Mouse (Mus musculus) ES-E14 (cell line): ENCODE measurements around the gene Adam10. TPM values are rescaled to one million over a fixed set of nuclear protein-coding genes. Genes with fewer than 3 reads are reported as not detected.

Source experiments
- DNase-seq: peaks from one replicate; pipeline ENCODE4 v3.0.0-alpha.2; 2013; ENCODE audit warnings: low read depth, low spot score
- H3K27ac ChIP-seq: 2 replicates; pipeline ENCODE4 v1.5.1; 2012; ENCODE audit warnings: low read depth, mild to moderate bottlenecking, low read length, moderate library complexity, mixed read lengths; ENCODE audit not compliant: poor library complexity, insufficient read depth, severe bottlenecking
- H3K36me3 ChIP-seq: 2 replicates; pipeline ENCODE4 v1.6.1; 2012; ENCODE audit warnings: mild to moderate bottlenecking, low read length, moderate library complexity, mixed read lengths; ENCODE audit not compliant: control insufficient read depth, poor library complexity, insufficient read depth, severe bottlenecking
- H3K4me1 ChIP-seq, 2 experiments: fragments of 150-350 bp in 1 of 2; sonication (generic) in 1 of 2; 2 replicates each; pipeline ENCODE4 v1.6.1; 2012; ENCODE audit warnings: low read length in 2 of 2, mild to moderate bottlenecking in 1 of 2, mixed read lengths in 1 of 2; ENCODE audit not compliant: control insufficient read depth in 2 of 2, insufficient read depth in 2 of 2, poor library complexity in 1 of 2
- H3K4me3 ChIP-seq, 2 experiments: fragments of 150-350 bp in 1 of 2; sonication (generic) in 1 of 2; 2 replicates each; pipeline ENCODE4 v1.5.1; 2012; ENCODE audit warnings: low read length in 2 of 2, low read depth in 1 of 2, mild to moderate bottlenecking in 1 of 2, mixed read lengths in 1 of 2; ENCODE audit not compliant: insufficient read depth in 1 of 2, poor library complexity in 1 of 2, severe bottlenecking in 1 of 2
- H3K9ac ChIP-seq: 2 replicates; pipeline ENCODE4 v1.6.1; 2012; ENCODE audit warnings: low read depth, mild to moderate bottlenecking, low read length, mixed read lengths; ENCODE audit not compliant: poor library complexity, insufficient read depth, severe bottlenecking
- H3K9me3 ChIP-seq: fragments of 150-350 bp; sonication (generic); 2 replicates; pipeline ENCODE4 v1.6.1; 2012; ENCODE audit warnings: low read depth, mild to moderate bottlenecking, low read length; ENCODE audit not compliant: control insufficient read depth, insufficient read depth
- CHD2 ChIP-seq: IDR thresholded peaks from 2 replicates; pipeline ENCODE4 v1.6.1; 2014; ENCODE audit warnings: mild to moderate bottlenecking, low read depth, low read length, inconsistent platforms
- HCFC1 ChIP-seq: IDR thresholded peaks from 2 replicates; pipeline ENCODE4 v1.6.1; 2012; ENCODE audit warnings: low read length, inconsistent platforms, borderline replicate concordance; ENCODE audit not compliant: insufficient read depth
- MAFK ChIP-seq: IDR thresholded peaks from 2 replicates; pipeline ENCODE4 v1.6.1; 2014; ENCODE audit warnings: mild to moderate bottlenecking, low read depth, low read length, inconsistent platforms; ENCODE audit not compliant: insufficient read depth
- ZC3H11A ChIP-seq: IDR thresholded peaks from 2 replicates; pipeline ENCODE4 v1.6.1; 2012; ENCODE audit warnings: low read depth, mild to moderate bottlenecking, inconsistent platforms, low read length, borderline replicate concordance
- ZNF384 ChIP-seq: IDR thresholded peaks from 2 replicates; pipeline ENCODE4 v1.6.1; 2012; ENCODE audit warnings: low read depth, low read length, inconsistent platforms
- in situ Hi-C, 2 experiments: fragments of 600-800 bp; cut with MboI; formaldehyde crosslinking; loops; one replicate each; pipeline ENCODE4 v1.15.1; 2025; ENCODE audit warnings: low sequenced_read_pairs in 2 of 2, inconsistent platforms in 1 of 2; ENCODE audit not compliant: unreplicated experiment in 2 of 2
- total RNA-seq: library from RNA; depleted of rRNA; stranded (reverse); fragments of 300-350 nt; gene quantifications from 2 replicates; pipeline ENCODE4 v1.2.3, GENCODE M21; 2012

The Adam10 gene
- total RNA-seq, 1 experiment = 18.1 TPM

DNA sequence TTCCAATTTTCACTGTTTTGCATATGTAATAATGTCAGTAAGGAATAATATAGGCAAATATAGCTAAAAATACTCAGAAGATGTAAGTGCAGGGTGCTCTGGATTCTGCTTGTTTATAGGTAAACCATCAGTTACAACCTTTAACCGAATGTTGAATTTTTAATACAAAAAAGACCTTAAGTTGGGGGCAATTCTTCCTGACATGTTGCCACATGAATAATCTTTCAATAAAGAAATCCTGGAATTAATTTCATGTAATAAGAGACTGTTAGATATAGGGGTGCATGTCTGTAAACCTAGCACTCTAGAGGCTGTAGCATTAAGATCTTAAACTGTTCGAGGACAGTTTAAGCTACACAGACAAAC lies 23.1 kb upstream of the Adam10 start:
- Histone ChIP-seq H3K9me3 (no peaks in the 10 kb centered on the region), H3K4me1 (0 out of 4 replicates have a peak, but pooled peaks cover 0 to 2% of the 10 kb centered on the region in 2 experiments), H3K36me3 (no peaks in the 10 kb centered on the region), H3K9ac (no peak overlapping the region), H3K4me3 (peak overlapping the region in 1 of 2 experiments; percentile 85; a peak in 2 of 4 replicates), H3K27ac (no peak overlapping the region)
- DNase-seq = no peak
- in situ Hi-C loops = loop anchor here in 1 of 2 experiments (25.0 kb wide), 1 partner anchor 432 kb away; no protein-coding TSS in a partner anchor
- TF ChIP-seq ZC3H11A (no peak), HCFC1 (no peak), CHD2 (no peak), ZNF384 (no peak), MAFK (no peak)

GRCm38 (mm10) chr9:70656130-70657007 lies 22.4 kb upstream of the Adam10 start, which contains the start of gene Gm10642:
Gene Gm10642, plus strand, starts transcription at chr9:70656251.
- peak; percentile 66 for TF ChIP-seq ZNF384
- no peak for TF ChIP-seq HCFC1
- in situ Hi-C loops = loop anchor here in 1 of 2 experiments (25.0 kb wide), 1 partner anchor 431 kb away; no protein-coding TSS in a partner anchor
- no peak for DNase-seq
- Histone ChIP-seq H3K4me3 (peak within 1 kb of the TSS; percentile 85 to 88), H3K9me3 (no peaks in the 10 kb centered on the region), H3K9ac (peak within 1 kb of the TSS; percentile 65), H3K4me1 (0 out of 4 replicates have a peak, but pooled peaks cover 0 to 2% of the 10 kb centered on the region in 2 experiments), H3K27ac (no peak within 1 kb of the TSS), H3K36me3 (no peaks in the 10 kb centered on the region)

DNA sequence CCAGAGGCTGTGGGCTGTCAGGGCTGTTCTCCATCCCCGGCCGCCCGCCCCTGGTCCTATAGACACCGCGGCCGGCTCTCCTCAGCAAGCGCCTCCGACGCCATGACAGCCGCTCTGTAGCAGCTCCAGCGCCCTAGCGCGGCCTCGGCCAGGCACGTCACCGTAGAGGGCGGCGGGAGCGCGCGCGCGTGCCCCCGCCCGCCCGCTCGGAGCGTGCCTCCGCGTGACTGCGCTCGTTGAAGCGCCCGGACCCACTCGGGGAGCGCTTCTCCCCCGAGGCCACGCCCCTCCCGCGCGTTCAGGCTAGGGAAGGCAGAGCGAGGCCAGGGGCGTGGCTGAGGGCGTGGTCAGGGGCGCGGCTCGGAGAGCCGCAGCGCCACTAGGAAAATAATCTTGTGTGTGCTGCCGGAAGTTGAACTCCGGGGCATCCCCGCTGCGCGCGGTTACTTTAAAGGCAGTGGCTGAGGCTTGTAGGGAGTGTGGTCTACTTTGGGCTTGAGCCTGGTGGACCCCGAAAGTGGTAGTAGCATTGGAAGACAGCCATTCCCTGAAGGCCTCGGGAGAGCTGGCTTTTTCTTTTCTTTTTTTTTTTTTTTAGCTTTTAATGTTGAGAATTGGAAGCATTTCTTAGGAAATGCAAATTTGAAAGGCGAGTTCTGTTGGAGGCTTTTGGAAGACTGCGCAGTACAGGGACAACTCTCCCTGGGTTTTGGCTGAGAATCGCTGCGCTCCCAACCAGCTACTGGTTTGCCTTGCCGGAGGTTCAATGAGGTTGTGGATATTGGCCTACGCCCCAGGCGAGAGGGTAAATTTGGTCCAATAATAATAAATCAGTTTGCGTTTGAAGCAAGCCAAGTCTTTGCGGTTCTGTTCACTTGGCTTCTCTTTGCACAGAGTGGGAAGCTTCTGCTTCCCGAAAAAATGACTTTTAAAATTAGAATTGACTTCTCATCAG lies 21.5 kb upstream of the Adam10 start, which contains the start of gene Mindy2:
Gene Mindy2 (minus strand): TSS at position 162 of the 955 bp plus-strand sequence.
- TF ChIP-seq ZC3H11A (no peak), CHD2 (no peak), ZNF384 (peak; percentile 80), HCFC1 (no peak), MAFK (no peak)
- Histone ChIP-seq H3K36me3 (no peaks in the 10 kb centered on the region), H3K9ac (peak within 1 kb of the TSS; percentile 65), H3K4me3 (peak within 1 kb of the TSS; percentile 85 to 88), H3K9me3 (no peaks in the 10 kb centered on the region), H3K4me1 (0 out of 4 replicates have a peak, but pooled peaks cover 0 to 2% of the 10 kb centered on the region in 2 experiments), H3K27ac (no peak within 1 kb of the TSS)
- in situ Hi-C loops = loop anchor here in 1 of 2 experiments (25.0 kb wide), 1 partner anchor 430 kb away; no protein-coding TSS in a partner anchor
- peak; percentile 88 for DNase-seq

DNA sequence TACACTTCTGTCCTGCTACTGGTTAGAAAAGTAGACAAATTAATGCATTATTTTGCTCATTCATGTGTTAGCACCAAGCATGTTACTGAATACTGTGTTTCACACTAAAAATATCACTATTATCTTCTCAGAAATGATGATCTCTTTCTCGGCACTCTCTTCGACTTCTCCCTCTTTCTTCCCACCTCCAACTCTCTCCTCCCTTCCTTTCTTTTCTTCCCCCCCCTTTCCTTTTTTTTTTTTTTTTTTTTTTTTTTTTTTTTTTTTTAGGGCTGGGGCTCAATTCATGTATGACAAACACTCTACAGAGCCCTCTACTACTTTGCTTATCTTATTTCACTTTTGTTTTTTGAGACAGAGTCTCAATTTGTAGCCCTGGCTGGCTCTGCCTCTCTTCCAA lies 20.5 kb upstream of the Adam10 start:
- TF ChIP-seq CHD2 = no peak
- no peak for TF ChIP-seq ZNF384
- TF ChIP-seq ZC3H11A = no peak
- no peak for TF ChIP-seq HCFC1
- no peak for TF ChIP-seq MAFK
- no peak overlapping the region for H3K9ac ChIP-seq
- DNase-seq = no peak
- H3K9me3 ChIP-seq = no peaks in the 10 kb centered on the region
- H3K4me1 ChIP-seq = 0 out of 4 replicates have a peak, but pooled peaks cover 0 to 2% of the 10 kb centered on the region in 2 experiments
- H3K4me3 ChIP-seq = no peak overlapping the region
- H3K36me3 ChIP-seq = no peaks in the 10 kb centered on the region
- H3K27ac ChIP-seq = no peak overlapping the region
- in situ Hi-C loops = loop anchor here in 1 of 2 experiments (25.0 kb wide), 1 partner anchor 429 kb away; no protein-coding TSS in a partner anchor
